Mouse (Mus musculus): Measurements from ENCODE around the gene Plcxd3.

Plcxd3 gene

GRCm38 (mm10) chr15:4375423-4376220, at the start of gene Plcxd3:
TSS of gene Plcxd3 (plus strand) at chr15:4375491.
- DNase-seq, result no peak

GRCm38 (mm10) chr15:4331867-4332266, 43.4 kb upstream of the Plcxd3 start:
- DNase-seq, result no peak

GRCm38 (mm10) chr15:4341620-4342019, 33.7 kb upstream of the Plcxd3 start:
- no peak for DNase-seq

- DNase-seq, result no peak
Observed at GRCm38 (mm10) chr15:4348816-4349553, 26.3 kb upstream of the Plcxd3 start.

- no peak for DNase-seq
Observed at GRCm38 (mm10) chr15:4356397-4356796, 18.9 kb upstream of the Plcxd3 start.

- no peak for DNase-seq
Observed at GRCm38 (mm10) chr15:4357706-4358105, 17.6 kb upstream of the Plcxd3 start.

GRCm38 (mm10) chr15:4367801-4368200, 7.5 kb upstream of the Plcxd3 start:
- no peak for DNase-seq

GRCm38 (mm10) chr15:4374453-4374990, 769 bp upstream of the Plcxd3 start:
- DNase-seq, result no peak

GRCm38 (mm10) chr15:4375031-4375422, 264 bp upstream of the Plcxd3 start:
- no peak for DNase-seq

GRCm38 (mm10) chr15:4376221-4376631, 935 bp downstream of the Plcxd3 start:
- no peak for DNase-seq

GRCm38 (mm10) chr15:4378766-4379165, 3.5 kb downstream of the Plcxd3 start:
- DNase-seq, result no peak

GRCm38 (mm10) chr15:4387774-4388173, 12.5 kb downstream of the Plcxd3 start:
- DNase-seq, result no peak

- DNase-seq, result no peak
Observed at GRCm38 (mm10) chr15:4400096-4400495, 24.8 kb downstream of the Plcxd3 start.

- no peak for DNase-seq
Observed at GRCm38 (mm10) chr15:4411333-4411732, 36.0 kb downstream of the Plcxd3 start.

- no peak for DNase-seq
Observed at GRCm38 (mm10) chr15:4440081-4440480, 64.8 kb downstream of the Plcxd3 start.

GRCm38 (mm10) chr15:4496182-4496581, 120.9 kb downstream of the Plcxd3 start:
- DNase-seq, result no peak

GRCm38 (mm10) chr15:4496984-4497383, 121.7 kb downstream of the Plcxd3 start:
- no peak for DNase-seq

GRCm38 (mm10) chr15:4498036-4498435, 122.7 kb downstream of the Plcxd3 start:
- no peak for DNase-seq

GRCm38 (mm10) chr15:4503366-4503765, 128.1 kb downstream of the Plcxd3 start:
- no peak for DNase-seq

- DNase-seq, result no peak
Observed at GRCm38 (mm10) chr15:4503826-4504225, 128.5 kb downstream of the Plcxd3 start.

- DNase-seq, result no peak
Observed at GRCm38 (mm10) chr15:4514724-4515123, 139.4 kb downstream of the Plcxd3 start.

GRCm38 (mm10) chr15:4524598-4524997, 149.3 kb downstream of the Plcxd3 start:
- no peak for DNase-seq

- DNase-seq, result no peak
Observed at GRCm38 (mm10) chr15:4533700-4534099, 158.4 kb downstream of the Plcxd3 start.

GRCm38 (mm10) chr15:4559121-4559520, 183.8 kb downstream of the Plcxd3 start:
- no peak for DNase-seq
